Mouse (Mus musculus) forebrain, embryonic 14.5 days (tissue): ENCODE results near the gene Rgl1. TPM values are rescaled to one million over a fixed set of nuclear protein-coding genes. Genes with fewer than 3 reads are reported as not detected.

Experiments
- ATAC-seq: fragments of 200-750 bp; cut with Nextera tagmentation; 2 replicates; pipeline ENCODE4 v1.8.0; 2017; ENCODE audit warnings: mild to moderate bottlenecking, moderate library complexity
- DNase-seq: peaks from one replicate; pipeline ENCODE4 v3.0.0-alpha.2; 2015; ENCODE audit warnings: low spot score
- H3K27ac ChIP-seq: fragments of 300-500 bp; sonication (generic); 2 replicates; pipeline ENCODE4 v1.5.1; 2014; ENCODE audit warnings: low read depth, mild to moderate bottlenecking, control low read depth, low read length, moderate library complexity
- H3K27me3 ChIP-seq: fragments of 300-500 bp; sonication (generic); replicated peaks from 2 replicates; pipeline ENCODE4 v1.6.1; 2014; ENCODE audit warnings: low read length, control low read depth, mixed read lengths; ENCODE audit not compliant: control insufficient read depth, insufficient read depth
- H3K36me3 ChIP-seq: fragments of 300-500 bp; sonication (generic); 2 replicates; pipeline ENCODE4 v1.6.1; 2014; ENCODE audit warnings: low read length, control low read depth; ENCODE audit not compliant: control insufficient read depth, insufficient read depth
- H3K4me1 ChIP-seq: fragments of 300-500 bp; sonication (generic); 2 replicates; pipeline ENCODE4 v1.6.1; 2014; ENCODE audit warnings: antibody characterized with exemption, low read length, control low read depth; ENCODE audit not compliant: control insufficient read depth, insufficient read depth
- H3K4me2 ChIP-seq: fragments of 300-500 bp; sonication (generic); 2 replicates; pipeline ENCODE4 v1.6.1; 2014; ENCODE audit warnings: mild to moderate bottlenecking, control low read depth, low read length
- H3K4me3 ChIP-seq: fragments of 300-500 bp; sonication (generic); 2 replicates; pipeline ENCODE4 v1.5.1; 2014; ENCODE audit warnings: low read depth, low read length, control low read depth
- H3K9ac ChIP-seq: fragments of 300-500 bp; sonication (generic); 2 replicates; pipeline ENCODE4 v1.6.1; 2014; ENCODE audit warnings: mild to moderate bottlenecking, low read length, control low read depth, moderate library complexity
- H3K9me3 ChIP-seq: fragments of 300-500 bp; sonication (generic); replicated peaks from 2 replicates; pipeline ENCODE4 v1.6.1; 2016; ENCODE audit warnings: low read length, control low read depth, mixed read lengths; ENCODE audit not compliant: control insufficient read depth
- WGBS: fragments of 180-500 bp; shearing (Covaris S2); extraction: QIAGEN DNeasy Blood & Tissue Kit; methylation state at CpG from one replicate; pipeline ENCODE4 v1.1.7; 2014; 5-methylcytosine and 5-hydroxymethylcytosine counted together
- polyA plus RNA-seq: library from polyadenylated mRNA; unstranded; fragments of >200 nt; fragmentation: Nextera tagmentation; extraction: Ambion mirVana; gene quantifications from 2 replicates; pipeline ENCODE4 v1.2.1, GENCODE M21; 2014

Rgl1 gene
- polyA plus RNA-seq, 1 experiment from 2014 or later, result 16.4 TPM

DNA sequence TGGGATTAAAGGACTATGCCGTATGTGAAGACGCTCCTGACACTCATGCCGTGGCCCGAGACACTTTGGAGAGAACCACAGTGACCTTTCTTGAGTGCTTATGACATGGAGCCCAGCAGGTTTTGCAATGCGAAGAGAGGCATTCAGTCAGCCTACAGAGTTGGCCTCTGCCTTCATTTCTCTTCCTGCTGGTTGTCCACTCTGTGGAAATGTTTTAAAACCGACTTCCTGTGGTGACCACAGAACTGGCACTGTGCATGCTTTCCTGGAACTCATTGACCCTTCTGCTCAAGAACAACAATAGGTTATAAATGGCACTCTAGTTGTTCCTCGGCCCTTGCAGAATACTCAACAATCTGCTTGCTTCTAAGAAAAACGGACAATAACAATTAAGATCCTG is 166.8 kb downstream of the Rgl1 start:
- ATAC-seq, result no peak
- Histone ChIP-seq H3K4me1 (no peaks in the 10 kb centered on the region), H3K4me2 (no peak overlapping the region), H3K36me3 (no peaks in the 10 kb centered on the region), H3K27me3 (no peaks in the 10 kb centered on the region), H3K4me3 (no peak overlapping the region), H3K9ac (no peak overlapping the region), H3K27ac (no peak overlapping the region), H3K9me3 (no peaks in the 10 kb centered on the region)
- DNase-seq, result no peak
- WGBS, result 90% methylated on average over 8 of the region's 8 CpGs

DNA sequence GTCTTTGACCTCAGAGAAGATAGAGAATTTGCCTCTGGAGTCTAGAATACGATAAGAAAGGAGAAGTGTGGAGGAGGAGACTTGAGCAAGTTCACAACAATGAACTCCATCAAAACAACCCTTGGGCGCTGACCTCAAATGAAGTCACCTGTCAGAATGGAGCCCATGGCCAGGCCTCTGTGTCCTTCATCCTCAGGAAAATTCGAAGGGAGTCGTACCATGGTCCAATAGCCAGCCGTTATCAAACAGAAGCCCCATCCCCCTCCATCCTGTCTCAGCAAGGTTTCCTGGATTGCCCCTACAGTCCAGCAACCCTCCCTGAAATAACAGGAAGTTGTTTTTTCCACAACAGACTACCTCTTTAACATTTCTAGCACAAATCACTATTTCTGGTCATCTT is 171.5 kb downstream of the Rgl1 start:
- no peak overlapping the region for H3K4me2 ChIP-seq
- 0 out of 2 replicates have a peak, but pooled peaks cover 3% of the 10 kb centered on the region for H3K4me1 ChIP-seq
- H3K27me3 ChIP-seq, result no peaks in the 10 kb centered on the region
- DNase-seq, result no peak
- no peak overlapping the region for H3K27ac ChIP-seq
- no peak overlapping the region for H3K4me3 ChIP-seq
- no peaks in the 10 kb centered on the region for H3K9me3 ChIP-seq
- H3K36me3 ChIP-seq, result no peaks in the 10 kb centered on the region
- WGBS, result 86% methylated on average over 5 of the region's 5 CpGs
- H3K9ac ChIP-seq, result no peak overlapping the region
- no peak for ATAC-seq

DNA sequence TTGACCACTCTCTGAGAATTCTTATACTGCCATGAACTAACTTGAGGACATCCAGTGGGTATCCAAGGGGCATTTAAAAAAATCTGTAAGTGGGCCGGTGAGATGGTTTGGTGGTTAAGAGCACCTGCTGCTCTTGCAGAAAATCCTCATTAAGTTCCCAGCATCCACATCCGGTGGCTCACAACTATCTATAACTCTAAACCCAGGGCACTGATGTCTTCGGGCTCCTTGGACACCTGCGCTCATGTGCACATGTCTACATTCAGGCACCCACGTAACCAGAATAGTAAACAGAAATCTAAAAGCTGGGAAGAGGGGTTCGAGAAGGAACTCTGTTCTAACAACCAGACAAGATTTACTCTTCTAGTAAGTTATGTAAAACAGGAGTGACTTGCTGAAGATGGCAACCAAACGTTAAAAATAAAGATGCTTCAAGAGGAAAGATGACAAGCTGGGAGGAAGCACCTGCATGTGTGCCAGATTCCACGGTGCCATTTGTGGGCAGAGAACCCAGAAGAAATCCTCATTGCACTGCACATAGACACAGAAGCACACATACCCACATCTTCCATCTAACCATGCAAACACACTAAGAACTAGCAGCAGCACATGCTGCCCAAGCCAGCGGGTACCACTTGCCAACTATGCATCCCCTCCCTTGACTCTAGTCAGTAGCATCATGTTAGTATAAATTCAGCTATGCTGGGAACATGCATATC is 172.2 kb downstream of the Rgl1 start:
- Histone ChIP-seq H3K9ac (no peak overlapping the region), H3K4me1 (peaks cover 7% of the 10 kb centered on the region; the same call in 1 of the 2 replicates), H3K27ac (no peak overlapping the region), H3K4me2 (no peak overlapping the region), H3K27me3 (no peaks in the 10 kb centered on the region), H3K9me3 (no peaks in the 10 kb centered on the region), H3K36me3 (no peaks in the 10 kb centered on the region), H3K4me3 (no peak overlapping the region)
- DNase-seq (no peak), ATAC-seq (no peak)
- 92% methylated on average over 9 of the region's 9 CpGs for WGBS

DNA sequence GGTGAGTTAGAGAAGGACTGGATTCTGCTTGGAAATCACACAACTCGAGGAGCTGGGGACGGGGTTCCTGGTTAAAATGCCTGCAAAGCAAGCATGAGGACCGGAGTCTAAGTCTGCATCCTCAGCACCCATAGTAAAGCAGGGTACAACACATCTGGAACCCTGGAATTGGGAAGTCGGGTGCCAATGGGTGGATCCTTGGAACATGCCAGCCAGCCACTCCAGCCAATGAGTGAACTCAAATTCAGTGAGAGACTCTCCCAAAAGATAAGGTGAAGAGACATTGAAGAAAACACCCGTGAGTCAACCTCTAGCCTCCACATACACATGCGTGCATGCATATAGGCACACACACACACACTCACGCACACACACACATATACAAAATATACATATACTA is 172.8 kb downstream of the Rgl1 start:
- WGBS, result 96% methylated on average over 7 of the region's 7 CpGs

DNA sequence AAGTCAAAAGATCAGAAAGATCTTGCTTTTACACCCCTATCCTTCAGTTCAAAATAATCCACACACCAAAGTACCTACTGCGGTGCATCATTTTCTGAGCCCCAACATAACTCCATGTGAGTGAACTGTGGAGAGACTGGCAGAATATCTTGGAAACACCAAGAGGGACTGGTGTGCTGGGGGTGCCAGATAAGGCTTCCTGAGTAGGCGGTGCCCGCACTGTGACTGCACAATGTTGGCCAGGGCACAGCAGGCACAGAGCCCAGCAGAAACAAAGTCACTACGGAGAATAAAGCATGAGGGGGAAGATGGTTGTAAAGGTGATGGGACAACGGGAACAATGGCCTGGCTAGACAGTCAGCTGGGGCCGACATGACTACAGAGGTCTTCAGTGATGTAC is 173.5 kb downstream of the Rgl1 start:
- no peak overlapping the region for H3K9ac ChIP-seq
- H3K27me3 ChIP-seq, result no peaks in the 10 kb centered on the region
- 81% methylated on average over 6 of the region's 6 CpGs for WGBS
- DNase-seq (no peak), ATAC-seq (no peak)
- no peaks in the 10 kb centered on the region for H3K9me3 ChIP-seq
- no peak overlapping the region for H3K4me3 ChIP-seq
- no peak overlapping the region for H3K27ac ChIP-seq
- H3K4me1 ChIP-seq, result peaks cover 7% of the 10 kb centered on the region; the same call in 1 of the 2 replicates
- no peak overlapping the region for H3K4me2 ChIP-seq
- H3K36me3 ChIP-seq, result no peaks in the 10 kb centered on the region

More for the DNA sequence above, 172.8 kb downstream of the Rgl1 start:
- no peak overlapping the region for H3K27ac ChIP-seq
- no peaks in the 10 kb centered on the region for H3K36me3 ChIP-seq
- no peak for ATAC-seq
- no peaks in the 10 kb centered on the region for H3K27me3 ChIP-seq
- H3K9me3 ChIP-seq, result no peaks in the 10 kb centered on the region
- no peak overlapping the region for H3K9ac ChIP-seq
- no peak overlapping the region for H3K4me2 ChIP-seq
- peaks cover 7% of the 10 kb centered on the region; the same call in 1 of the 2 replicates for H3K4me1 ChIP-seq
- no peak overlapping the region for H3K4me3 ChIP-seq
- no peak for DNase-seq

DNA sequence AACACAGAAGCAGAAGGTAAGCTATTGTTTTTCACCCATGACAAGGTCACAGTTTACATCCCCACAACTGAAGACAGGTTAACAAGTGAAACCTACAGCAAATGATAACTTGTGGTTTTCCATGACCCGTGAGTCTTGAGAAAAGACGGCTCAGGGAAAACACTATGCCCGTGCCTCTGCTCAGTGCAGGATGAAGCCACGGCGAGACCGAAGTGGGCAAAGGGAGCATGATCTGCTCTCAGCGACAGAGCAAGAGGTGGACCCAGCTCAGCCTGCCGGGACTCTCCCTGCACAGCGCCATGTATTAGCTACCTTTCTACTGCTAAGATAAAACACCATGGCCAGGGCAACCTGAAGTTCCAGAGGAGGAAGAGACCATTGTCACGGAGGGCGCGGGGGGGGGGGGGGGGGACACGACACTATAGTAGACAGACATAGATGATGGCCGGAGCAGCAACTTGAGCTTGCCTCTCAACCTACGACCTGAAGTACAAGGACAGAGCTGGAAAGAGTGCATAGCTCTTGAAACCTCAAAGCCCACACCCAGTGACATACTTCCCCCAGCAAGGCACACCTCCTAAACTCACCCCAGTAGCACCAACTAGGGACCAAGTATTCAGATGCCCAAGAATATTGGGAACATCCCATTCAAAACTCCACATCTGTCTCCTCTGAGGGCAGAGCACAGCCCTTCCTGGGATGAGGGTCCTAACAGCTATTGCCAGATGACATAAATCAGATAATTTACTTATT is 174.2 kb downstream of the Rgl1 start:
- no peaks in the 10 kb centered on the region for H3K9me3 ChIP-seq
- no peak for ATAC-seq
- no peak overlapping the region for H3K9ac ChIP-seq
- WGBS, result 95% methylated on average over 13 of the region's 15 CpGs
- no peak for DNase-seq
- no peak overlapping the region for H3K27ac ChIP-seq
- H3K4me2 ChIP-seq, result no peak overlapping the region
- no peak overlapping the region for H3K4me3 ChIP-seq
- H3K36me3 ChIP-seq, result no peaks in the 10 kb centered on the region
- peaks cover 7% of the 10 kb centered on the region; the same call in 1 of the 2 replicates for H3K4me1 ChIP-seq
- no peaks in the 10 kb centered on the region for H3K27me3 ChIP-seq

DNA sequence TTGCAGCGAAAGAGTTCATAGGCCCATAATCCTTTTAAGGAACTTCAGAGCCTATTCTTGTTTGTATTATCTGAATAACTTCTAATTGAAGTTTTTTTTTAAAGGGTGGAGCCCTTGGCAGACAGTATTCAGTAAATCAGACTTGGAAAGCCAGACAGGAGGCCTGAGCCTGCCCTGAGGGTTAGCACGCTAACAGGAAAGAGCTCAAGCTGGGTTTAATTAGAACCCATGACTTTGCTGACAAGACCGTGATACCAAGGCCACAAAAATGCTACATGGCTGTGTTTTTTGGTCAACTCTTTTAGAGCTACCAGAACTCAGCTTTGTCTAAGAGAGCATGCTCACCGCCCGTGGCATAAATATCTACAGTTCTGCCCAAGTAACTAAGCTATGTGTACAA is 175.8 kb downstream of the Rgl1 start:
- Histone ChIP-seq H3K36me3 (peaks cover 5% of the 10 kb centered on the region; the same call in 1 of the 2 replicates), H3K4me3 (no peak overlapping the region), H3K9me3 (no peaks in the 10 kb centered on the region), H3K4me2 (no peak overlapping the region), H3K9ac (no peak overlapping the region), H3K4me1 (peaks cover 7% of the 10 kb centered on the region; the same call in 1 of the 2 replicates), H3K27me3 (no peaks in the 10 kb centered on the region), H3K27ac (no peak overlapping the region)
- ATAC-seq, result no peak
- WGBS, result 65% methylated on average over 5 of the region's 5 CpGs
- no peak for DNase-seq

DNA sequence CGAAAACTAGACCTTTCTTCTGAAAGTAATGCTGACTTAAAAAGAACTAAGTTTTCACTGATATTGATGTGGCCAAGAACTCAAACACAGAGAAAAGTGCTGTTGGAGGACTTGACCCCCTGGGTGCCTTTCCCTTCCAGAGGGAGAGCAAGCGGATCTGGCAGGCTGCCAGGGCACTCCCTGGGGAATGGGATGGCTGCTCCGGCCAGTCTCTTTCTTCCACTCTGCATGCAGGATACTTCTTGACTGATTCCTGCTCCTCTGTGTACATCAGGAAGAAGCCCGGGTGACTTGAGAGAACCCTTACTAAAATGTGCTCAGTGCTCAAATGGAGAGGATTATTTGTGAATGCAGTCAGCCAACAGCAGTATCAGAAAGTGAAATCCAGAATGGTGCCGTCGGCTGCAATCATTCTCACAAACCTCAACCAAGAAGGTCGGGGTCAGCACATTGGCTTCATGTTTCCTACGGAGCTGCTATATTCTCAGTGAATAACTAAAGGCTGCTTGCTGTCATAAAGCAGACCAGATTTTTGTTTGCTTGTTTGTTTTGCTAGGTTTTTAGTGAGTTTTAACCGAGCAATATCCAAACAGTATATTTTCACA is 176.7 kb downstream of the Rgl1 start:
- no peak overlapping the region for H3K9ac ChIP-seq

More for the DNA sequence above, 176.7 kb downstream of the Rgl1 start:
- no peak overlapping the region for H3K4me2 ChIP-seq
- no peaks in the 10 kb centered on the region for H3K27me3 ChIP-seq
- H3K36me3 ChIP-seq, result peaks cover 5% of the 10 kb centered on the region; the same call in 1 of the 2 replicates
- H3K27ac ChIP-seq, result no peak overlapping the region
- no peak for DNase-seq
- WGBS, result 53% methylated on average over 9 of the region's 9 CpGs
- no peak for ATAC-seq
- H3K4me1 ChIP-seq, result peaks cover 7% of the 10 kb centered on the region; the same call in 1 of the 2 replicates
- H3K4me3 ChIP-seq, result no peak overlapping the region
- no peaks in the 10 kb centered on the region for H3K9me3 ChIP-seq
